Comparison of ENCODE assay signal across 8 mouse cellular contexts in genomic region chr9:4308628-4309350, GRCm38 (mm10). TPM values are rescaled to one million over a fixed set of nuclear protein-coding genes. Genes with fewer than 3 reads are reported as not detected.
DNase-seq lines count a peak whose midpoint lies in the region; ATAC-seq lines count a peak whose summit lies in the region.

No protein-coding gene starts in this region.

- no peaks in the 10 kb centered on the region for H3K9me3 ChIP-seq in limb, embryonic 12.5 days
- H3K9me3 ChIP-seq in neural tube, embryonic 15.5 days (replicated peaks): no peaks in the 10 kb centered on the region

- peak; percentile 69 for ATAC-seq in erythroblast, adult 5-6 weeks (replicated peaks; ENCODE audit: low FRiP score, poor library complexity, severe bottlenecking)
- ATAC-seq in limb, embryonic 12.5 days (ENCODE audit: insufficient number of reproducible peaks, insufficient read depth, low FRiP score, low TSS enrichment, low read depth): peak; percentile 33
- ATAC-seq in neural tube, embryonic 15.5 days (ENCODE audit: low FRiP score): peak; percentile 51; the same call in 1 of the 2 replicates

- H3K4me3 ChIP-seq in limb, embryonic 12.5 days (replicated peaks): peak overlapping the region; percentile 68
- peak overlapping the region; percentile 67 for H3K4me3 ChIP-seq in neural tube, embryonic 15.5 days (replicated peaks)

- H3K9ac ChIP-seq in limb, embryonic 12.5 days (replicated peaks): peak overlapping the region; percentile 64
- peak overlapping the region; percentile 69 for H3K9ac ChIP-seq in neural tube, embryonic 15.5 days (replicated peaks)

- peaks cover 9% of the 10 kb centered on the region for H3K4me1 ChIP-seq in limb, embryonic 12.5 days (replicated peaks)
- H3K4me1 ChIP-seq in neural tube, embryonic 15.5 days: peaks cover 24% of the 10 kb centered on the region

- peak overlapping the region; percentile 80; the same call in 1 of the 2 replicates for H3K27ac ChIP-seq in limb, embryonic 12.5 days
- peak overlapping the region; percentile 95 for H3K27ac ChIP-seq in neural tube, embryonic 15.5 days (replicated peaks)

- under 1% methylated on average over 36 of the region's 36 CpGs for WGBS in limb, embryonic 12.5 days
- WGBS in neural tube, embryonic 15.5 days: under 1% methylated on average over 36 of the region's 36 CpGs

- H3K27me3 ChIP-seq in limb, embryonic 12.5 days: no peaks in the 10 kb centered on the region
- no peaks in the 10 kb centered on the region for H3K27me3 ChIP-seq in neural tube, embryonic 15.5 days (replicated peaks)

- peak; percentile 6 for DNase-seq in adrenal gland, postnatal 10 days
- no peak for DNase-seq in adrenal gland, adult 2 months
- DNase-seq in 3134 (ENCODE audit: extremely low read depth, insufficient read length, low spot score): peak; percentile 2
- DNase-seq in testis, postnatal 14 days (ENCODE audit: low spot score): no peak
- no peak for DNase-seq in cerebellum, postnatal 14 days

- H3K36me3 ChIP-seq in limb, embryonic 12.5 days: 0 out of 2 replicates have a peak, but pooled peaks cover 4% of the 10 kb centered on the region
- H3K36me3 ChIP-seq in neural tube, embryonic 15.5 days: no peaks in the 10 kb centered on the region

- H3K4me2 ChIP-seq in limb, embryonic 12.5 days: peak overlapping the region; percentile 67
- H3K4me2 ChIP-seq in neural tube, embryonic 15.5 days: peak overlapping the region; percentile 60

RNA-seq across cellular contexts. Expression of gene Aasdhppt, which starts 0.5 kb away (rescaled TPM):
- total RNA-seq in adrenal gland, postnatal 10 days (2021): 10 to 100 TPM; 20.6 to 23.4 TPM
- total RNA-seq in adrenal gland, adult 2 months (2021): 10 to 100 TPM; 20.1 to 24.2 TPM
- 3.8 and 4.6 TPM in 2 replicates for polyA plus RNA-seq in adrenal gland, adult 2 months (2012; rRNA removed)
- total RNA-seq in erythroblast, adult 5-6 weeks (2015; ENCODE audit: low replicate concordance): 15.7 and 22.7 TPM in 2 replicates
- 3.8 and 7.0 TPM in 2 replicates for total RNA-seq in erythroblast, adult 5-6 weeks (2017; ENCODE audit: low replicate concordance)
- 39.3 and 39.7 TPM in 2 replicates for polyA plus RNA-seq in limb, embryonic 12.5 days (2016; fragmentation: Nextera tagmentation; extraction: Ambion mirVana)
- 33.3 and 33.5 TPM in 2 replicates for polyA plus RNA-seq in neural tube, embryonic 15.5 days (2015; fragmentation: Nextera tagmentation; extraction: Ambion mirVana)

RNA-seq across cellular contexts. Expression of gene Kbtbd3, which starts 0.8 kb away (rescaled TPM):
- 1 to 10 TPM; 2.3 to 4.5 TPM for total RNA-seq in adrenal gland, postnatal 10 days (2021)
- total RNA-seq in adrenal gland, adult 2 months (2021): 1 to 10 TPM; 2.4 to 4.0 TPM
- polyA plus RNA-seq in adrenal gland, adult 2 months (2012; rRNA removed): 0.04 and 0.12 TPM in 2 replicates
- total RNA-seq in erythroblast, adult 5-6 weeks (2015; ENCODE audit: low replicate concordance): 0.42 TPM in 1 of 2 replicates, not detected in the other
- 0.09 and 2.5 TPM in 2 replicates for total RNA-seq in erythroblast, adult 5-6 weeks (2017; ENCODE audit: low replicate concordance)
- polyA plus RNA-seq in limb, embryonic 12.5 days (2016; fragmentation: Nextera tagmentation; extraction: Ambion mirVana): 6.9 and 7.5 TPM in 2 replicates
- 13.6 and 15.6 TPM in 2 replicates for polyA plus RNA-seq in neural tube, embryonic 15.5 days (2015; fragmentation: Nextera tagmentation; extraction: Ambion mirVana)

Comparison
In these comparisons a context has a peak if more than half of its experiments do, and no peak if none do; other contexts are left out.
1. DNase-seq: peak in adrenal gland, postnatal 10 days (single experiment) and 3134 (single experiment); none in adrenal gland, adult 2 months (single experiment), testis, postnatal 14 days (single experiment) and cerebellum, postnatal 14 days (0 of 2).
2. Peak in every context shown above with its lines, with median percentiles within 50 percentile points of each other: ATAC-seq.